In the genomic region with DNA sequence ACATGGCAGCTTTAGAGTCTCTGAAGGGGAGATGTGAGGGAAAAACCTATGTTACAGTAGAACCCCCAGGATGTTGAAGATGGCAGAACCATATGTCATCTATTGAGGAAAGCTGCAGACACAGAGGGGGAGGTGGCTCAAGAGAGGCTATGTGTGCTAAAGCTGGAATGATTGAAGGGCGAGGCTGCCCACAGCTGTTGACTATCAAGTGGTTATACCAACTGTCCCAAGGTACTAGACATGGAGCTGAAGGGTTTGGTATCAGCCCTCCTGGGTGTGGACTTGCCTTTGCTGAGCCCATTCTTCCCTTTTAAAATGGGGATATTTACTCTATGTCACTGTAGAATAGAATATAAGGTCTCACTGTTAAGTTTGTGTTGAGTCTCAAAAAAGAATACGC, we compare ENCODE assay signal across 16 mouse cellular contexts.
"Had no signal": no experiment of that assay in that cellular context is flagged by ENCODE, and none has a peak within 500 bp of the region (broad histone marks: within the 10 kb centered on the region; RNA-seq: fewer than 3 reads in every experiment).

No protein-coding gene starts in this region.

- H3K4me3 ChIP-seq: neural tube, embryonic 13.5 days; neural tube, embryonic 15.5 days; stomach, embryonic 15.5 days had no signal

- H3K36me3 ChIP-seq: neural tube, embryonic 13.5 days; neural tube, embryonic 15.5 days; stomach, embryonic 15.5 days had no signal

- H3K27me3 ChIP-seq: neural tube, embryonic 13.5 days; neural tube, embryonic 15.5 days; stomach, embryonic 15.5 days had no signal

- H3K27ac ChIP-seq: neural tube, embryonic 13.5 days; neural tube, embryonic 15.5 days; stomach, embryonic 15.5 days; stomach, postnatal 0 days had no signal

- H3K9ac ChIP-seq: neural tube, embryonic 13.5 days; neural tube, embryonic 15.5 days; stomach, embryonic 15.5 days had no signal

- DNase-seq: retina, postnatal 1 day; right cerebral cortex, adult 18-20 months; right cerebral cortex, postnatal 14 days; right cerebral cortex, postnatal 25 days; right cerebral cortex, postnatal 4 days; spleen, adult 18-20 months; thymus, adult 18-20 months; thymus, adult 2 months; thymus, postnatal 14 days; thymus, postnatal 25 days; thymus, postnatal 36 days; thymus, postnatal 4 days had no signal

- H3K9me3 ChIP-seq: neural tube, embryonic 13.5 days; neural tube, embryonic 15.5 days; stomach, embryonic 15.5 days had no signal

- H3K4me1 ChIP-seq: neural tube, embryonic 13.5 days; neural tube, embryonic 15.5 days; stomach, embryonic 15.5 days had no signal

- H3K4me2 ChIP-seq: neural tube, embryonic 13.5 days; neural tube, embryonic 15.5 days; stomach, embryonic 15.5 days had no signal
